Mouse (Mus musculus): ENCODE data around the gene Zfp148.
"Not testable (repeated sequence)": the region's sequence is repeated elsewhere in the genome, so short reads cannot be mapped to it uniquely, and the experiment has no call there.

Zfp148 gene

DNA sequence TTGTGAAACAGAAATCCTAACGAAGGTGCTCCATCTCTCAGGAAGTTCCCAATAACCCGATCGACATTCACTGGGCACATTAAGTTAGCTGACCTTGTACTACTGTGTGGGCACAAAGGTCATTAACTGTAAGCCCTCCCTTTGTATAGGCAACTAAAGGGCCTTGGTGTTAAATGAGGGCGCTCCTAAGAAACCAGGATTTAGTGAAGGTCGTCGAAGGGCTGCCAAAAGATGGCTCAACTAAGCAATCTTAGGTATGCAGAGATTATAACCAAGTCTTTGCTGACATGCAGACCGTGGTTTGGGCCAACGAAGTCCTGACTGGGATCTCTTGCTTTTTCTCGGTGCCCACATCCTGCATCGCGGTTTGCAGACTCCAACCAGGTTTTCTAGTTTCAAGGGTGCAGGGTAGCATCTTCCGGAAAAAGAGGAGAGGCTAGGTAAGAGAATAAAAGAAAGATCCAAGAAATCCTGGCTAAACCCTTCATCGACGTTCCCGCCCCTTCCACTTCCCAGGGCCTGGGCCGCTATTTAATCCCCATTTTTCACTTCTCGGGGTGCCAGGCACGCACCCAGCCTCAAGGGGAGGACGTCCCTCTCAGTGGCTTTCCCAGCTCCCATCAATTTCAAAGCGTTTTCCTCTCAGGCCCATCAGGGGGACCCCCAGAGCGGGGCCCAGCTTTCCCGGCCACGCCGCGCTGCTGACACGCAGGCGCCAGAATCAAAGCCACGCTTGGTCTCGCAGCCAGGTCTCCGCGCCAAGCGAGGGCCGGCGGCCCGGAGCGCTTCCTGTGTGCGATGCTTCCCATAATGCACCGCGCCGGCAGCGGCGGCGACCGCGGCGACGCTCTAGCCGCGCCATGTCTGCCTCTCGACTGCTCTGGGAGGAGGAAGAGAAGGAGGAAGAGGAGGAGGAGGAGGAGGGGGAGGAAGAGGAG lies at the start of gene Zfp148:
TSS of gene Zfp148 (plus strand) at position 893 of the 938 bp plus-strand sequence.
- in situ Hi-C loops (cut with MboI, MseI) = not testable (repeated sequence)

DNA sequence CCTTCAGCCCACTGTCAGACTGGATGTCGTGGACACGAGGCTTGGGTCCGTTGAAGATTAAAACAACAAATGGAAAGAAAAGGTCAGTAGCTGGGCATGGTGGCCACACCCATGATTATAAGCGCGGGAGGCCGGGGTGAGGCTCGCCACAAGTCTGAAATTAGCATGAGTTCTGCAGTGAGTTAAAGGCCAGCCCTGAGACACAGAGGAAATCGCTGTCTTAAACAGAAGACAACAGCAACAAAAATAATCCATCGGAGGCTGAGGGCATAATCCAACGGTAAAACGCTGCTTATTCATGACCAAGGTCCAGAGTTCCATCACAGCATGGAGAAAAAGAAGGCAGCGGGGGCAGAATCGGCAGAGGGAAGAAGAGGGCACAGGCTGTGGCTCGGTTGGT lies 47.6 kb upstream of the Zfp148 start:
- in situ Hi-C loops (cut with MboI, MseI) = no loop called here

DNA sequence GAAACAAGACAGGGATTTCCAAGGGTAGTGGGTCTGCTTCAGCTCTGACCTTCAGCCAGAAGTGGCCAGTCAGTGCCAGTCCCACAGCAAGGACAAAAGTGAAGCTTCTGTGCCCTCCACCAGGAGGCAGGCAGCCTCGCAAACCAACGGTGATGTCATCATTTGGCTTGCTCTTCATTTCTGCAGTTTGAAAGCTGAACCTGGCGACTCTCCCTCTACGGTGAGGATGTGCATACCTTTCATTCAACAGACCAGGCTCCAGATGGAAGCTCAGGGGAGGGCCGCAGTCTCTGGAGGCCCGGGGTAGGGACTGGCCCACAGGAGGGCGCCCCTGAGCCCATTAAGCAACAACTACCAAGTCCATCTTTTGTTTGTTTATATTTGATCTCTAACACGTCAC lies 43.5 kb upstream of the Zfp148 start:
- in situ Hi-C loops (cut with MboI, MseI) = no loop called here

DNA sequence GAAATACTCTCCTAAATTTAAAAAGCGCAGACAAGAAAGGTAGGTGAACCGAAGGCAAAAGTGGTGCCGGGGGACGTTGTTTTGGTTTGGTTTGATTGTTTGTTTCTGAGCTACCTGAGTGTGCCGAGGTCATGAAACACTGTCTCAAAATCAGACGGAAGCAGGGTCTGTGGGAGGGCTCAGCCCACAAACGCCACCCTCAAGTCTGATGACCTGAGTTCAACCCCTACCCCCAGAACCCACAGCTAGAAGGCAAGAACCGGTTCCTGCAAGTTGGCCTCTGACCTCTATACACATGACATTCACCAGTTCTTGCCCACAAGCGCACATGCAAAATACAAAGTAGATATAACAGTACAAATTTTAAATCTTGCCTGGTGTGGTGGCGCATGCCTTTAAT lies 43.0 kb upstream of the Zfp148 start:
- in situ Hi-C loops (cut with MboI, MseI) = no loop called here

DNA sequence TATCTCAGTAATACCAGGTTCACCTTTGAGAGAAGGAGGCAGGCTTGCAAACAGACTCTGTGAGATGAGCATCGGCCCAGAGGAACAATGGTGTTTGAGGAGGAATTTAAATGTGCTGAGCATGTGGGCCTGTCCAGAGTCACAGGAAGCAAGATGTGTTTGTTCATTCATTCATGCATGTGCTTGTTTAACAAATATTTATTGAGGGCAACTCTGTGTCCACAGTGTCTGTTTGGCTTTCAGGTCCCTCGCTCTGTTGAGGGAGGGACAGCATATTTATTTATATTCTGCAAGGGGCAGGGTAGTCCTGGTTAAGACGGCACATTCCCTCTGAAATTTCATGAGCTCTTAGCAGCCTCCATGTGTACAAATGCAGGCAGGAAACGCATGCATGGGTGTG lies 42.1 kb upstream of the Zfp148 start:
- in situ Hi-C loops (cut with MboI, MseI) = no loop called here

DNA sequence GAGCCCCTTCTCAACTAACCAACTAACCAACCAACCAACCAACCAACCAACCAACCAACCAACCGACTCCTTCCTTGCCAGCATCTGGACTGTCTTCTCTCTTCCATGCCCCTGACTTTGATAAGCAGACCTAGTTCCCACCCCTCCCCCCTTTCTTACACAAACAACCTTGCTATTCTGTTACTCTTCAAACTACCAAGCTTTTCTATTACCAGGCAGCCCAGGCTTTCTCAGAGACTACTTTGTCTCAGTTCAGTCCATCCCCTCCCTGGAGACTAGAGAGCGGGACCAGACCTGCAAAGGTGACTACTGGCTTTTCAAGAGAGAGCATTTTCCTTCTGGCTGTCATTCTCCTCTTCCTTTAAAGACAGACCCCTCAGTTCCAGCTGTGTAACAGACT lies 41.2 kb upstream of the Zfp148 start:
- in situ Hi-C loops (cut with MboI, MseI) = no loop called here

DNA sequence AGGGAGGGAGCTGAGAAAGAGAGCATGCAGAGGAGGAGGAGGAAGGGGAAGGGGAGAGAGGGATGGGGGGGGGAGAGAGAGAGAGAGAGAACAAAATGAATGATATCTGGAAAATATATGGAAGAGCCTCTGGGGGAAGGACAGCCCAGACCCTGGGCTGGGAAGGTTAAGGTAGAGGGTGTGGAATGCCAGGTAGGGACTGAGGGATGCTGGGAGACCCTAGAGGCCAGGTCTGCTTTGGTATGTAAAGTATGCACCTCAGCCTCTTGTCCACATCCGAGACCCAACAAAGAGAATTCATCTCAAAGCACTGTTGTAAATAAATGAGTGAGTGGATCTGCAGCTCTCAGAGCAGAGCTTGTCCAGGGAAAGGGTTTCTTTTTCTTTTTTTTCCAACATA lies 38.3 kb upstream of the Zfp148 start:
- in situ Hi-C loops (cut with MboI, MseI) = no loop called here

DNA sequence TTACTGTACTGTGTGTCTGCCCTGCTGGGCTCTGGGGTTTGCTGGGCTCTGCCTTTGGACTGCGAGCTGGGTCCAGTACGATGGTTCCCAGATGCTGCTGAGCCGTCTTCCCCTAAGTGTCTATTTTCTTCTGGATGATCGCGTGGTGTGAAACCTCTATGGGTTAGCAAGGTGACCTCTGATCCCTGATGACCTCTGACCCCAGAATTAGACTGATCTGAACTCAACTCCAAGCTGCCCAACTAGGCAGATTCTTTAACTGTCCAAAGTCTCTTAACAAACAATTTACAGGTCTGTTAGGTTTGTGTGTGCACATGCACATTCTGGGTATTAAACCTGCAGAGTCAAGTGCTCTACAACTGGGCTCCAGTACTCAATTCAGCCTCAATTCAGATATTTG lies 37.5 kb upstream of the Zfp148 start:
- in situ Hi-C loops (cut with MboI, MseI) = no loop called here

DNA sequence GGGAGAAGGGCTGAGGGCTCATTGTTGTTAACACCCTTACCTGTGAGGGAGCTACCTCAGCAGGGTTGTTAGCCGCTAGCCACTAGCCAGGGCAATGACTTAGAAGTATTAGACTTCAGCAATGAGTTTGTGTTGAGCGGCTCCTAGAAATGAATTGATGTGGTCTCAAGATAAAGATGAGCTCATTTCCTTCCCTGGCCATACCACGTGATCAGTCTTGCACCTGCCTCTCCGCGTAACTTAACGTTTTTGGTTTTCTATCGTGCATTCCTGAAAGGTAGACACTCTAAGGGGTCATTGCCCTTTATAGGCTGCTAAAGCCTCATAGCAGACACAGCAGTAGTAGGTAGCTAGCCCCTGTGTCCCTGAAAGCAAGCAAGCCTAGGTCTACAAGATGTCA lies 37.0 kb upstream of the Zfp148 start:
- in situ Hi-C loops (cut with MboI, MseI) = no loop called here

DNA sequence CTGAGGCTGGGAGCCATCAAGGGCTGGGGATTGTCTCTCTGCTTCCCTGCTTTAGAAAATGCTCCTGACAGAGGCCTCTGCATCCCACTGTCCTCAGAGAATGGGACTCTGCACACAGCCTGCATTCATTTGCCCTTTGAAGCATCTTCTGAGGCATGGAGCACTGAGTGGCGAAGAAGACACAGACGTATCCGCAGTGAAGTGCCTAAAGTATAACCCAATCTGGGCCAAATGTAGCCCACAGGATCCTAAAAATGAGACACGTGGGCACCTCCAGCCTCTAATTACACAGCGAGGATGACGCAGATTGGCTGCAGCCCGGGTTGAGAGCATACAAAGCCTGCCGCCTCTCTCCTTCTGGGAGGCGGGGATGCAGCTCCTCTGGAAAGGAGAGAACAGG lies 36.3 kb upstream of the Zfp148 start:
- in situ Hi-C loops (cut with MboI, MseI) = no loop called here

DNA sequence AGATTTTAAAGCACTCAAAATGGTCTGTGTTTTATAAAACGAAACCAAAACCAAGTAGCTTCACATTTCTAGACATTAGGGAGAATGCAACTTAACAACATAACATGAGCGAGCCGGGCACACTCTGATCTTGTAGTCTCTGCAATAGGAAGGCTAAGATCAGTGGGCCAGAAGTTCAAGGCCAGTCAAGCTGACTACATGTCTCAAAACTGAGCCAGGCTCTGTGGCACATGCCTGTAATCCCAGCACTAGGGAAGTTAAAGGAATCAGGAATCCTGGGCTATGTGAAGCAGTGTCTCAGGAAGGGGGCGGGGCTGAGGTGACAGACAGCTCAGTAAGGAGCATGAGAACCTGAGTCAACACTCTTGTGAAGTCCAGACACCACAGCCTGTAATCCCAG lies 35.8 kb upstream of the Zfp148 start:
- in situ Hi-C loops (cut with MboI, MseI) = no loop called here

DNA sequence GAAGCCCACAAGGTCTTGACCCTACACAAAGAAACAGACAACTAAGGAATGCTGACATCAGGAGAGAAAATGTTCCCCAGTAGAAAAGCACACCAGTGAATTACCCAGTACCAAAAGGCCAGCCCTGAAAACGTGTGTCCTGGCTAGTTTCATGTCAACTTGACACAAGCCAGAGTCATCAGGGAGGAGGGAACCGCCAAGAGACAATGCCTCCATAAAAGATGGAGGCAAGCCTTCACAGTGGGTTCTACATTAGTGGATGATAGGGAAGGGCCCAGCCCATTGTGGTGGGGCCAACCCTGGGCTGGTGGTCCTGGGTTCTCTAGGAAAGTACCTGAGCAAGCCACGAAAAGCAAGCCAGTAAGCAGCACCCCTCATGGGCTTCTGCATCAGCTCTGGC lies 34.3 kb upstream of the Zfp148 start:
- in situ Hi-C loops (cut with MboI, MseI) = no loop called here

DNA sequence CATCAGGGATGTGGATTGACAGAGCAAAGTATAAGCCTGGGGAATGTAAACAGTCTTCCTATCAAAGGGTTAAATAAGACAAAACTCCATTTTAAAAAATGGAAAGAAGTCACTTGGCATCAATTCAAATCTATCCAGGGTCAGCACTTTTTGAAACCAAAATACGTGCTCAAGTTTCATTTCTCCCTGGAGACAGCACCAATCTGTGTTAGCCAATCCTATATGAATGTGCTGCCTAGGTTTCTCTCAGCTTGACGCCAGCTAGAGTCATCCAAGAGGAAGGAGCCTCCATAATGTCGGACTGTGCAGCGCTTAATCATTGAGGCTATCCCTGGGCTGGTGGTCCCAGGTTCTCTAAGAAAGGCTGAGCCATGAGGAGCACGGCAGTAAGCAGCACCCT lies 33.5 kb upstream of the Zfp148 start:
- in situ Hi-C loops (cut with MboI, MseI) = no loop called here

DNA sequence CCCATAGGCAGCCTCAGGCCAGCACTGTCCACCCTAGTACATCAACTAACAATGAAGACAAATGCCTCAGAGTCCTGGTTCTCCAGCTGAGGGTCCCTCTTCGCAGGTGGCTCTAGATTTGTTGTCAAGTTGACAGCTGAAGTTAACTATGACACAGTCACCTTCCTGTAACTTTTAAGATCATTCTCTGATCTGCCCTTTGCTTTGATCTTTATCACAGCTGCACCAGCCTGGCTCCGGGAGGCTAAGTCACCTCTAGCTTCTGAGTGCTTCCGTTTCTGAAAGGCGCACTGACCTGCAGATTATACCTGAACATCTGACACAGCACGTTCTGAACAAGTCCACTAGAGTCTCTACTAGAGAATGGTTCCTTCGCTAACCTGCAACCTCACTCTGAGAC lies 22.8 kb upstream of the Zfp148 start:
- in situ Hi-C loops (cut with MboI, MseI) = no loop called here

DNA sequence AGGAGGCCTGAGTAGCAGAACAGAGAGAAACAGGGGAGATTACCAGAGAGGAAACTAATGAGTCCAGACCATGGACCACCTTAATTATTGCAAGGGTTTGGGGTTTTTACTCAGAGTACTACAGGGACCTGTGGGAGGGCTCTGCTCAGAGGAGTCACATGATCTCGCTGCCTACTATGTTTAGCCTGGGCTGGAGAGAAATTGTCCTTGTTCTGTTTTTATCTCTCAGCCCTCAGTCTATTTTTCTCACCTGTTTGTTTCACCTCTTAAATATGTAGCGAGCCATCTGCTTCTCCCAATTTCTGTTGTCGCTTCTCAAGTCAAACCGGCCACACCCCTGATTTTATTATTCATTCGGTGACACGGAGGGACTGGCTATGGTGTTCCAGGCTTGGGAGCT lies 14.9 kb upstream of the Zfp148 start:
- in situ Hi-C loops (cut with MboI, MseI) = no loop called here

DNA sequence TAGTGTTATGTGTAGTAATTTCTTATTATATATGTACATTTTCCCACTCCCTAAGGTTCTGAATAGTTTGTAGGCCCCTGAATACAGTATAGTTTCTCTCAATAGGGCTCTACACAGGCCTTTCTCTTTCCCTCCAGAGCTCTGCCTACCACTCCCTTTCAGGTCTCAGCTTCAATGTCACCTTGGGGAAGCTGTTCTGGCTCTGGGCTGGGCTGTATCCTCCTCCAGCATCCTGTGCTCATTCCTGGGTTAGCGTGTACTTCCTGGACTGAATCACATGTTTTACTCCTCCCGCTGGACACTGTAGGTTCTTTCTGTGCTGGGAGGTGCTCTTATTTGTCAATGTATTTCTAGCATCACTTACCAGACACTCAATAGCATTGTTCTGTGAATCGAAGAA lies 12.0 kb upstream of the Zfp148 start:
- in situ Hi-C loops (cut with MboI, MseI) = no loop called here

DNA sequence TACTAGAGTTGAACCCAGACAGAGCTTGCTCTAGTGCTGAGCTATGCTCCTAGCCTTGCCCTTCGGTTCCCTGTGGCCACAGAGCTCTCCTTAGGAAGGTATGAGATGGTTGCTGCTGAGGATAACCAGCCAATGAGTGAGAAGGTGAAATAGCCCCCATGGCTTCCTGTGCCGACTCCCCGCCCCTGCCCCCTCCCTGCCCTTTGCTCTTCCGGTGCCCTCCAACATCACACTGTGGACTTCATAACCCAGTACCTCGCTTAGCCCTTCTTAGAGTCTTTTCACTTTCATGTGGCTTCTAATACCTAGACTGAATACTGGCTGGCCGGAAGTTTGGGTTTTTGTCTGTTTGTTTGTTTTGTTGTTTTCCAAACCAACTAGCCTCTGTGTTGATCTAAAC lies 9.8 kb upstream of the Zfp148 start:
- in situ Hi-C loops (cut with MboI, MseI) = no loop called here

DNA sequence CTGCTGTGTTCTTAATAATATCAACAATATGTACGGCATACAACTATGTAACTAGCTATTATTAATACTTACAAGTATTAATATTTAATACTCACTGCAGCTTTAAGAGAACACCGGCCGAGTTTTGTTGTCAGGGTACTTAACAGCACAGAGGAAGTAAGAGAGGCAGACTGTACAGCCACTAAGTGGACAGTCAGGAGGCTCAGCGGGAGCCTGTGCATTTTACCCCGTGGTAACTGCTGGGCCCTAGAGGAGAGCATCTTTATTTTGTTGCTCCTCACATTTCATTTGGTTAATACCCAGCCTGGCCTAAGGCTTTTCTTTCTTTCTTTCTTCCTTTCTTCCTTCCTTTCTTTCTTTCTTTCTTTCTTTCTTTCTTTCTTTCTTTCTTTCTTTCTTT lies 8.0 kb upstream of the Zfp148 start:
- in situ Hi-C loops (cut with MboI, MseI) = no loop called here

DNA sequence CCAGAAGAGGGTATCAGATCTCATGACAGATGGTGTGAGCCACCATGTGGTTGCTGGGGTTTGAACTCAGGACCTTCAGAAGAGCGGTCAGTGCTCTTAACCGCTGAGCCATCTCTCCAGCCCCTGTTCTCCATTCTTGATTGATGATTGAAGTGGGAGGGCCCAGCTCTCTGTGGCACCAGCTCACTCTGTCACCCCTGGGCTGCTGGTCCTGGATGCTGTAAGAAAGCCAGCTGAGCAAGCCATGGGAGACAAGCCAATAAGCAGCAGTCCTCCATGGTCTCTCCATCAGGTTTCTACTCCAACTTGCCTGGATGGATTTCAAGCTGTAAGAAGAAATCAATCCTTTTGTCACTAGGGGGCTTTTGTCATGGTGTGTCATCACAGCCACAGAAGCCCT lies 7.3 kb upstream of the Zfp148 start:
- in situ Hi-C loops (cut with MboI, MseI) = no loop called here

DNA sequence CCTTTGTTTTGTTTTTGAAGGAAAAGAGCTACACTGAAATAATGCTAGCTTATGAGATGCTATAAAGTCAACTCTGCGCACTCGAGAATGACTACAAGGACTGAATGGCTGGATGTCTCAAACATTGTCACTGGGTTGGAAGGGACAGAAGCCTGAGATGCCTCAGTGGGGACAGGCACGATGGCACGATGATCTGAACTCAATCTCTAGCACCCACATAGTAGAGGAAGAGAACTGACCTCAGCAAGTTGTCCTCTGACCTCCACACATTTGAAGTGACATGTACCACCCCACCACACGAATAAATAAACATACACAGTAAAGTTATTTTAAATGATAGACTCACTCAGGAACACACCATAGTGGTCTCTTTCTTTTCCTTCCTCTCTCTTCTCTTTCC lies 4.4 kb upstream of the Zfp148 start:
- in situ Hi-C loops (cut with MboI, MseI) = no loop called here

DNA sequence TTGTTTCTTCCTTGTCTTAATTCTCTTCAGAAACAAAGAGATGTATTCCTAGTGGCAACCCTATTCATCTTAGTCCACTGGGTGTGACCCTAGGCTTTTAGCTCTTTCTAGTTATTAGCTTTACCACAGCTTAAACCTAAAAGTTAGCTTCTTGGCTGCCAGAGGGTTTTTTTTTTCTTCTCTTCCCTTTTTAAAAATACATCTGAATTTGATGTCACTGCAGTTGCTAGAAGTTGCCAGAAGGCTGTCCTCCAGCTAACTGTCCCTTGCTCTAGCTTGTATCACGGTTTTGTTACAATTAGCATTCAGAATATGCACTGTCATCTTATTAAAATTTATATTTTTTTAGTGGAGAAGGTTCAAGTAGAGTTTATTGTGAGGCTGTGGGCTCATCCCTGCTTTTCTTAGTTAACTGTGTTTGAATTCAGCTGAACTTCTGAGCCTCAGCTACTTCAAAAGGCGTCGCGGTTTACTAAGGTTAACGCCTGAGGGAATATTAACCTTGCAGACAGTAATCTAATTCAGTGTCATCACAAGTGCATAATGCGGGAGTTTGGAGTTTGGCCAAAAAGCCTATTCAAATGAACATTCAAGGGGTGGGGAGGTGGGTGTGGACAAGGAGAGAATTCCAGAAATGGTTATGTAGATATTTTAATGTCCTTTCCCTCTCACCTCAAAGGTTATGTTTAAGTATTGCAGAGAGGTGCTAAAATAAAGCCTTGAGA lies 1.3 kb upstream of the Zfp148 start:
- in situ Hi-C loops (cut with MboI, MseI) = no loop called here

DNA sequence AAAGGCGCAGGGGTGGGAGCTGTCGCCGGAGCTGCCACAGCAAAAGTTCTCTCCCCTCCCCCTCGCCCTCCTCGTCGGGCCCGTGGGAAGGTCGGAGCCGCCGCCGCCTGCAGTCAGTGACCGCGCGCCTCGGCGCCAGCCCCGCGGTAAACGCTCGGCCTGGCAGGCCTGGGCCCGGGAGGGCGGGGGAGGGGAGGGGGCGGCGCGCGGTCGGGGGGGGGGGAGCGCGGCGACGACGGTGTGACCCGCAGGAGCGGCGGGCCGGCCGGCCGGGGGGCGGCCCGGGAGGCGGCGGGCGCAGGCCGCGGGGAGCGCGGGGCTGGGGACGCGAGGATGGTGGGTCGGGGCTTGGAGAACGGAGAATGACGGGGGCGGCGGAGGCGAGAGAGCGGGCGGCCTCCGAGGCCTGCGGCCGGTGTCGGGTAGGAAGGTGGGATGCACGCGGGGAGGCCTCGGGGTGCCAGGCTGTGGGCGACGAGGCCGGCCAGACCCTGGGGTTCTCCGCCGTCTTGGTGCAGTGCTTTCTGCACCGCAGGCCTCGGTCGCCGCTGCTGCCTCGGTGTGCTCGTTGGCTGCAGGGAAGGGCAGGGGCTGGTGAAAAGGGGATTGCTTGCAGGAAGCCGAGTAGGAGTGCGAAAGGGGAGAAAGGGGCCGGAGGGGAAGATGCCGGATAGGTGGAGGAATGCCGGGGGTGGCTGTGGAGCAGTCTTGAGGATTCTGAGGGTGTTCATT lies 412 bp downstream of the Zfp148 start:
- in situ Hi-C loops (cut with MboI, MseI) = no loop called here

Measured in regulatory T cell (primary cell).